Mouse (Mus musculus): ENCODE data around the gene Gm15056.

Gm15056 gene

GRCm38 (mm10) chr8:20902527-20902926 is at the start of gene Gm15056:
TSS of gene Gm15056 (minus strand) at chr8:20902627.
- no peak for DNase-seq (ENCODE audit: low spot score in 2 of 2)

- DNase-seq (ENCODE audit: low spot score in 2 of 2), result no peak
Measured at GRCm38 (mm10) chr8:20944610-20945009, 42.2 kb upstream of the Gm15056 start, which contains the start of gene AY761185. TSS of gene AY761185 (minus strand) at chr8:20944710.

- no peak for DNase-seq (ENCODE audit: low spot score in 2 of 2)
Measured at GRCm38 (mm10) chr8:20921971-20922370, 19.5 kb upstream of the Gm15056 start, which contains the start of gene Gm6040. TSS of gene Gm6040 (minus strand) at chr8:20922071.

- no peak for DNase-seq (ENCODE audit: low spot score in 2 of 2)
Measured at GRCm38 (mm10) chr8:20912288-20912687, 9.9 kb upstream of the Gm15056 start.

- no peak for DNase-seq (ENCODE audit: low spot score in 2 of 2)
Measured at GRCm38 (mm10) chr8:20908256-20908655, 5.8 kb upstream of the Gm15056 start.

- DNase-seq (ENCODE audit: low spot score in 2 of 2), result no peak
Measured at GRCm38 (mm10) chr8:20907119-20907518, 4.7 kb upstream of the Gm15056 start.

GRCm38 (mm10) chr8:20892369-20892768 is 10.1 kb downstream of the Gm15056 start, which contains the start of gene Defb33:
TSS of gene Defb33 (plus strand) at chr8:20892669.
- DNase-seq (ENCODE audit: low spot score in 2 of 2), result no peak

- DNase-seq (ENCODE audit: low spot score in 2 of 2), result no peak
Measured at GRCm38 (mm10) chr8:20874608-20875007, 27.8 kb downstream of the Gm15056 start.

Measured in right cerebral cortex, postnatal 10 days (tissue).